Mouse (Mus musculus) thymus, postnatal 10 days (tissue): Measurements from ENCODE around the gene Btbd2.
A peak's percentile ranks its signal among the peaks of the same experiment; 100 is the strongest.
"Not testable (repeated sequence)": the region's sequence is repeated elsewhere in the genome, so short reads cannot be mapped to it uniquely, and the experiment has no call there.

Source experiments
- DNase-seq, 2 experiments: peaks; one replicate each; pipeline ENCODE4 v3.0.0; 2021; ENCODE audit warnings: low spot score in 2 of 2

Btbd2 gene

GRCm38 (mm10) chr10:80650392-80650791 is 6.5 kb downstream of the Btbd2 start:
- no peak for DNase-seq

- not testable (repeated sequence) for DNase-seq
Observed at GRCm38 (mm10) chr10:80649910-80650309, 7.0 kb downstream of the Btbd2 start.

GRCm38 (mm10) chr10:80646936-80647335 is 9.9 kb downstream of the Btbd2 start:
- no peak for DNase-seq

- DNase-seq = no peak
Observed at GRCm38 (mm10) chr10:80635345-80635744, 21.5 kb downstream of the Btbd2 start.

GRCm38 (mm10) chr10:80628925-80629324 is 27.9 kb downstream of the Btbd2 start:
- DNase-seq = no peak

- DNase-seq = no peak
Observed at GRCm38 (mm10) chr10:80627685-80628084, 29.2 kb downstream of the Btbd2 start.

GRCm38 (mm10) chr10:80625764-80626163 is 31.1 kb downstream of the Btbd2 start:
- no peak for DNase-seq

- DNase-seq = peak; percentile 79 to 80
Observed at GRCm38 (mm10) chr10:80623457-80624191, 33.2 kb downstream of the Btbd2 start.

- DNase-seq = peak; percentile 80 to 82
Observed at GRCm38 (mm10) chr10:80622661-80623456, 34.0 kb downstream of the Btbd2 start, which contains the start of gene Csnk1g2. Gene Csnk1g2 (plus strand): TSS chr10:80622838.

- DNase-seq = peak; percentile 98 to 99
Observed at GRCm38 (mm10) chr10:80621940-80622660, 34.8 kb downstream of the Btbd2 start.

- no peak for DNase-seq
Observed at GRCm38 (mm10) chr10:80621690-80621939, 35.3 kb downstream of the Btbd2 start.

- DNase-seq = no peak
Observed at GRCm38 (mm10) chr10:80620796-80621689, 35.8 kb downstream of the Btbd2 start.

- no peak for DNase-seq
Observed at GRCm38 (mm10) chr10:80620365-80620764, 36.5 kb downstream of the Btbd2 start.

GRCm38 (mm10) chr10:80619465-80620244 is 37.2 kb downstream of the Btbd2 start:
- DNase-seq = no peak

- DNase-seq = peak; percentile 74 to 80
Observed at GRCm38 (mm10) chr10:80618181-80618580, 38.7 kb downstream of the Btbd2 start.

GRCm38 (mm10) chr10:80614351-80614750 is 42.5 kb downstream of the Btbd2 start:
- DNase-seq = peak; percentile 36 to 38

- no peak for DNase-seq
Observed at GRCm38 (mm10) chr10:80613821-80614220, 43.0 kb downstream of the Btbd2 start.

GRCm38 (mm10) chr10:80611905-80612304 is 45.0 kb downstream of the Btbd2 start:
- no peak for DNase-seq

- peak; percentile 79 to 88 for DNase-seq
Observed at GRCm38 (mm10) chr10:80611024-80611423, 45.8 kb downstream of the Btbd2 start.

GRCm38 (mm10) chr10:80610116-80610785 is 46.6 kb downstream of the Btbd2 start:
- no peak for DNase-seq
